Mouse (Mus musculus): ENCODE data around the gene Ciapin1.

Gene Ciapin1

DNA sequence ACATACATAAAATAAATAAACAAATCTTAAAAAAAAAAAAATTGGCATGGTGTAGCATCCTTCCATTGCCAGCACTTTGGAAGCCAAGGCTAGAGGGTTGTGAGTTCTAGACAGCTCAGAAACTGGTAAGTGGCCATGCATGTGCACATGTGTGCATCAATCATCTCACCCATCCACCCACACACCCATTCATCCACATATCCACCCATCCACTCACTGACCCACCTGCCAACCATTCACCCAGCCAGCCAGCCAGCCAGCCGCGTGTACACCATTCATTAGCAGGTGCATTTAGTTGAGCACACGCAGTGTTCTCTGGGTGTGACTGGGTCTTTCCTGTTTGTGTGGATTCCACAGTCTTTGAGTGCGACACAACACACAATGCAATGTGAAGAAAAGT lies 32.3 kb downstream of the Ciapin1 start:
- in situ Hi-C loops (cut with MboI) = no loop called here

DNA sequence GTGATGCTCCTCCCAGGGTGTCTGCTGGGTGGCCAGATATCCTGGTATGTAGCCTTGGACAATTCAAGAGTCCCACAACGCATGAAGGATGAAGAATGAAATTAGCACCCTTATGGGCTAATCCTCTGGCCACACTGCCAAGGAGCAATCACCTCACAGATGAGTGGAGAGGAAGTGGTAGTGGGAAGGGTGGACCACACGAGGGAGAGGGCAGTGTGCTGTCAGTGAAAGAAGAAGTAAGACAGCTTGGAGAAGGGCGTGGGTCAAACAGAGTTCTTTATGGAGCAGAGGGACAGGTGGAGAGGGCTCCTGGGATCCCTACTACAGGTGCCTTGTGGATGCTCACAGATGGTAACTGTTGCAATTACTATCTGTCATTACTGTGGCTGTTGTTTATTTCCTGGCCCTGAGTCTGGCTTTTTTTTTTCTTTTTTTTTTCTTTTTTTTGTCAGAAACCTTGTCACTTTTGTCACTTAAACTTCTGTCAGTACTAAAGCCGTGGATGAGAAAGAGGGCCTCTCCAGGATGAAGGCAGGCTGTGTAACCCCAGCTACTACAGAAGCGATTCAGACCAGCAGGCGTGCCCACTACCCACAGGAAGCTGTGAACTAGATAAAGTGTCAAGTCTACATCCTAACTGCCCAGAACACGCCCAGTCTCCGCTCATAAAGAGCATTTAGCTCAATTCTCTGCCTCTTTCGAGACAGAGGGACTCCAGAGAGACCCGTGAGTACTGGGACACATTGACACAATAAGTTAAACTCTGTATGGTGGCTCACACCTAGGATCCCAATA lies 33.4 kb downstream of the Ciapin1 start:
- in situ Hi-C loops (cut with MboI) = no loop called here

DNA sequence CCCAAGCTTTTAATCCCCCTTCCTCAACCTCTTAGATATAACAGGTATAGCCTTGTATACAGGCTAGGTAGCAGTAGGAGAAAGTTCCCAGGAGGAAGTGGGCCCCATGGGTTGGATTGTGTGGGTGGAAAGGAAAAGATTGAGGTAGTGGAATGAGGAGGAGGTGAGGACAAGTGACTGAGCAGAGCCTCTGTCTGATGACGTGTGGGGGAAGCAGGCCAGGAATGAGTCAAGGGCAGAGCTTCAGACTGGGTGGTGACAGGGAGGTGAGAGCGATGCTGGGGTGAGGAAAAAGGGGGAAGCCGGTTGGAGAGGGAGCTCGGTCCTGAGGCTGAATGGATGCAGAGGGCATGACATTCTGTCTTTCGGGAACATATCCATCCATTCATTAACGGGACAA lies 34.6 kb downstream of the Ciapin1 start:
- in situ Hi-C loops (cut with MboI) = no loop called here

DNA sequence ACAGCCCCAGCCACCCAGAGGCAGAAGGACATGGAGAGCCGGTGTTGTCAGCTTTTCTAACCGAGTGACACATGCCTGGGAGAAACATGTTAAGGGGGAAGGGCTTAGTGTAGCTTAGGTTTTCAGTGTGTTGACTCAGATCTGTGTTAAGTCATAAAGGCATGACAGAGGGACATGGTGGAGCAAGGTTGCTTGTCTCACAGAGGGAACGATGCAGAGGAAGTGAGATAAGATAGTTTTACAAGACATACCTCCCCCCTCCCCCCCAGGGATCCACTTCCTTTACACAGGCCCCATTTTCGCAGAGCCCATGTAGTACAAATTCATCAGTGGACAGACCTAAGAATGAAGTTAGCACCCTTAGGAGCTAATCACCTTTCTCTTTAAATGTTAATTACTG lies 35.8 kb downstream of the Ciapin1 start:
- in situ Hi-C loops (cut with MboI) = no loop called here

DNA sequence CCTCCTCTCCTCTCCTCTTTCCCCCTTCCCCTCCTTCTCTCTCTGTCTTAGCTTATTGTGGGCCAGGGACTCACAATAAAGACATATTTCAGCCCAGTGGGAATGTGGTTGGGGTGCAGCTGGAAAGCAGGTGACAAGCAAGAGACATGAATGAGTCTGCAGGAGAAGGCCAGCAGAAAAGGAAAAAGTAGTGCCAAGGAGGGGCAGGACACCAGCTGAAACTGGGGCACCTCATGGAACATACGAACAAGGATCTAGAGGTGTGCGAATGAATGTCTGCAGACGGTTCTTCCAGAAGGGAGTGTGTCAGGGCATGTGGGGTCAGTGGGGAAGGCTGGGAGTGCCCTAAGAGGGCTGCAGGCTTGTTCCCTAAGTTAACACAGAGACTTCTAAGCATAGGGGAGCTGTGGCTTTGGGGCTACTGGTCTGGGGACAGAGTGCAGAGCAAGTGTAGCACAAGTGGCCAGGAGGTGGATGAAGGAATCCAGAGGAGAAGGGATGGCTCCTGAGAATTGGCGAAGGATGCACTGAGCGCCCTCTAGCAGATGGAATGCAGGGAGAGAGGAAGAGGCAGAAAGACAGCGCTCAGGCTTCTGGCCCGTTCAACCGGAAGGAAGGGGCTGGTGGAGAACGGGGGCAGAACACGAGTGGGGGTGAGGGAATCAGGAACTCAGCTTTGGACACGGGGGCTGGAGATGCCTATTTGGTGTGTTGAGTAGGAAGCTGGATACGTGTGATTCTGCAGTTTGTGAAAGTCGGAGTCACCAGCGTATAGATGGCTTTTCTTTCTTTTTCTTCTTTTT lies 36.7 kb downstream of the Ciapin1 start:
- in situ Hi-C loops (cut with MboI) = no loop called here

DNA sequence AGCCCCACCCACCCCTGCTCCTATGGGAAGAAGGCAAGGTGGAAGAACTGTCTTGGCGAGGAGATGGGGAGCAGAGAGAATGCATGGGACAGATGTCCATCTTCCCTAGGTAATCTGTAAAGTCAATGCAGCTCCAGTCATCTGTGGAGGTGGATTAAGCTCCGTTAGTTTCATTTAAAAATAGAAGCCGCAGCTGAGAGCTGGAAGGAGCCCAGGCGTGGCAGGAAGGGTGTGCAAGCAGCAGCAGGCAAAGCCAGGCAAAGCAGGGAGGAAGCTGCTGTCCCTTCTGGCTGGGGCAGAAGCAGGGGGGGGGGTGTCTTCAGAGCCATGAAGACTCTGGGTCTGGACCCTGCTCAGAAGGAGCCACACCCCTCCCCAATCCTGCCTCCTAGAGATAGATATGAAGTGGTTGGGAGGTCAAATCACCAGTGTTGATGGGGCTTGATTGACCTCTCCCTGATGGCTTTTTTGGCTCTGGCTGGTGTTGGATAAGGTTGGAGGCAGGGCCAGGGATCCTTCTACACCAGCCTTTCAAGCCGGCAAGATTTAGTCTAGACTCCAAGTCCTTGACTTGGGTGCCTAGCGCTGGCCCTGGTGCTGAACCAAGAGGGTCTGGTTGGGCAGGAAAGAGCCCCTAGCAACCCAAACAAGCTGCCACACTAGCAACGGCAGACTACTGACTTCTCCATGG lies 37.7 kb downstream of the Ciapin1 start:
- in situ Hi-C loops (cut with MboI) = no loop called here

DNA sequence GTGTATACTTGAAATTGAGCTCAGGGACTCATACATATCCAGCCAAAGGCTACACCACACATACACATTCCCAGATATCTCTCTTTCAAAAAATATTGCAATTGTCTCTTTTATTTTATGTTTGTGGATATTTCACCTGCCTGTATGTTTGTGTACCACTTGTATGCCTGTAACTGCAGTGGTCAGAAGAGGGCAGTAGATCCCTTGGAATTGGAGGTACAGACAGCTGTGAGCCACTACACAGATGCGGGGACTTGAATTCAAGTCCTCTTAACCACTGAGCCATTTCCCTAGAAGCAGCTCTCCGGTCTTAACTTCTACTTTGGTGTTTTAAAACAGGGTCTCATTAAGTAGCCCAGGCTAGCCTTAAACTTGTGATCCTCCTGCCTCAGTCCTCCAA lies 43.4 kb downstream of the Ciapin1 start:
- in situ Hi-C loops (cut with MboI) = no loop called here

DNA sequence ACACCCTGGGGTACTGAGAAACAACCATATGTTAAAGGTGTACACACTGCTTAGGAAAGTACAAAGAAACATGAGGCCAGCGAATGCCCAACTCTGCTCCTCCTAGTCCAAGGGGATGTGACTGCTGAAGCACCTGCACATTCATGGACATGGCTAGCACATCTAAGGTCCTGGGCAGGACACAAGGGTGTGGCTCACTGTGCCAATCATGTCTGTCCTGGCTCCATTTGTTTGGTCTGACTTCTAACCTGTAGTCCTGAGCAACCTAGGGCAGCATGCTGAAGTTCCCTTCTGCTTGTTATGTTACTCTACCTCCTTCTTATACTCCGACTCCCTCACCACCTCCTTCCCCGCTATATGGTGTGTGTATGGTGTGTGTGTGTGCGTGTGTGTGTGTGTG lies 43.8 kb downstream of the Ciapin1 start:
- in situ Hi-C loops (cut with MboI) = no loop called here

DNA sequence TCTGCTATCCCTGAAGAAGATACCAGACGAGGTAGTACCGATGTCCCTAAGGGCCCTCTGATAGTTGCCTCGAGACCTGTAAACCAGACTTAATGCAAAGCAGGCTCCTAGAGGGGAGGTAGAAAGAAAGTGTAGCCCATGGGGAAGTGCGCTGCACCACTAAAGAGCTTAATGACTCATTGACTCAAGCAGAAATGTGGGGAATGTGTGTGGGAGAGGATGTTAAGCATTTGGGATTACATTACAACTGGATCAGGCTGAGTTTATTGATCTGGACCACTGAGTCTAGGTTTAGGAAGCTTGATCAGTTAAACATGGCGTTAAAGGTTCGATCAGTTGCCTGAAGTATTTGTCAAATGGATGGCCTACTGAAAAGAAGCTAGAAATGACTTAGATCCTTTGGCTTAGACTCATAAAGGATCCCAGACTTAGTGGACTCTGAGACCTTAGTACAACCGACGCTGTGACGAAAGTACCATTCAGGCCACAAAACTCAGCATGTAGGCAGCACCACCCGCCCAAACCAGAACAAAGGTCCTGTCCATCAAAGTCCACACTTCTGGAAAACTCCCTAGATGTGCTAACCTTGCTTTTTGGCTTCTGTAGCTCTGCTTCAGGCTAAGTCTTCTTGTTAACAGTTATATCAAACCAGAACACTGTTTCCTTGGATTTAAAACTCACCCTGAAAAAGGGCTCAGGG lies 48.8 kb downstream of the Ciapin1 start:
- in situ Hi-C loops (cut with MboI) = no loop called here

DNA sequence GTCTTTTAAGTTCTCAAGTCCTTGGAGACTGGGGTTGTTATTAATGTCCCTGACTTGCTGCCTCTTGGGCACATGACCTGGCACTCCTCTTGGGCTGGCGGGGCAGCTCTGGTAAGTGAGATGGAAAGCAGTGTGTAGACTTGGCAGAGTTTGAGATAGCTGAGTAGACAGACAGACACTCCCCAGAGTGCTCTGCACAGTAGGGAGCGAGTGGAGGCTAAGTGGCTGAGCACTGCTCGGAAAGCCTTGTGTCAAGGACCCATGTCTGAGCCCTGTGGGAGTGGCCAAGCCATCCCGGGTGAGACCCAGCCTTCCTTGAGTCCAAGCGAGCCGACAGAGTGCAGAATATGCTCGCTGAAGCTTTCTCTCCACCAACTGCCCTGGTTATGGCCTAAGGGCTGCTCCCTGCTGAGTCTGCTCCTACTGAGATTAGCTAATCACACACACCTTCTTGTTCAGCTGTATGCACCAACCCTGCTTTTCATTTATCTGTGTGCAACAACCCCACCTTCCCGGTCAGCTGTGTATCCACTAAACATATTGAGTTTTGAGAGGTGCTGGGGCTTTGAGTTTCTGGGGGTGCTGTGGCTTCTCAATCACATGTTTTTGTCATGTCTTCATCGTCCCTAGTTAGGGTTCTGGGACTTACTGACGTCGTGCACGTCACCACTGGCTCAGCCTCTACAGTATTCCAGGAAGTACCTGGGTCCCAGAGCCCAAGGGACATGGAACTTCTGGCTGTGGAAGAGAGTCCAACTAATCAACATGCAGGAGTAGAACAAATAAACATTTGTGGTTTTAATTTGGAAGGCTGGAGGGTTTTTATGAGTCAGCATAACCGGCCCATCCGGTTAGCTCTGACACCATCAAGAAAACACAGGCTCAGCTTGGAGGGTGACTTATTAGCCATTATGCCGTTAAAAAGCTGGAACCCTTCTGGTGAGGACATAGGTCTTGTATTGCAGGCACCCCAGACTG lies 50.3 kb downstream of the Ciapin1 start:
- in situ Hi-C loops (cut with MboI) = no loop called here

DNA sequence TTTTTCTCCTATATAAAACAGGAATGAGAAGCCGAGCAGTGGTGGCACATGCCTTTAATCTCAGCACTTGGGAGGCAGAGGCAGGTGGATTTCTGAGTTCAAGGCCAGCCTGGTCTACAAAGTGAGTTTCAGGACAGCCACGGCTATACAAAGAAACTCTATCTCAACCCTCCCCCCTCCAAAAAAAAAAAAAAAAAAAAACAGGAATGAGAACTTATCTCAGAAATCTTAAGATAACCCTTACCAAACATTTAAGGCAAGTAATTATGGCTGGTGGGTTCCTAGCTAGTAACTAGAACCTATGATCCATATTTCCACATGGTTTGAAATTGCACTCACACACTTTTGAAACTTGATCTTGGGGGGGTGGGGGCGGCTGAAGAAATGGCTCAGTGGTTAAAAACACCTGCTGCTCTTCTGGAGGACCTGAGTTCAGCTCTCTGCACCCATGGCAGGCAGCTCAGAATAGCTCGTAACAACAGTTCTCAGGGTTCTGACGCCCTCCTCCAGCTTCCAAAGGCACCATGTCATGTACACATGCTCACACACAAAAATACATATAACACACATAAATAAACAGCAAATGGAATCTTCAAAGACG lies 52.1 kb downstream of the Ciapin1 start:
- in situ Hi-C loops (cut with MboI) = no loop called here

DNA sequence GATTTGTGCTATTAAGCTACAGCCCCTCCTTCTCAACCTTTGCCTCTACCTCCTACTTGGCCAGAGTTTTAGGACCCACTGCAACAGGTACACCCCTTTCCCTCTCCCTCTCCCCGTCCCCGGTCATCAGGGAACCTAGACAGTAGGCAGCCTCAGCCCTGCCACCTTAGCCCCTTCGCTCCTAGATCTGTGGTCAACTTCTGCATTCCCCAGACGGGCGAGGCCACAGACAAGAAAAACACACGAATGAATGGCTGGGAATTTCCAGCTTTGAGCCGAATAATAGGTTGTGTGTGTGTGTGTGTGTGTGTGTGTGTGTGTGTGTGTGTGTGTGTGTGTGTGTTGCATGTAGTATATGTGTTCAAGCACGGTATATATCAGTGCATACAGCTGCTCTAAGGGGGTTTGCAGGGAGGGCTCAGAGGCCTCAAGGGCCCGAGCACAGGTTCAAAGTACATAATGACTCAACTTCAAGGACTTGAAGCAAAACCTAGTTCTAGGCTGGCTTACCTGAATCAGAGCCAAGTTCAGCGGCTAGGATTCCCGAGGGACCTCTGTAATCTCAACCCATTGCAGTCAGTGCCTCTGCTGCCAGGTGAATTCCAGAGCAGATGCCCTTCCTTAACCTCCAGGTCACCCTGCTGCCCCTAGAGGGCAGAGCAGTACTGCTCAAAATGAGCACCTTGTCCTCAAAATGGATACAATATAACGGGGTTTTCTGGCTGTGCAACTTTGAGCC lies 52.7 kb downstream of the Ciapin1 start:
- in situ Hi-C loops (cut with MboI) = no loop called here

DNA sequence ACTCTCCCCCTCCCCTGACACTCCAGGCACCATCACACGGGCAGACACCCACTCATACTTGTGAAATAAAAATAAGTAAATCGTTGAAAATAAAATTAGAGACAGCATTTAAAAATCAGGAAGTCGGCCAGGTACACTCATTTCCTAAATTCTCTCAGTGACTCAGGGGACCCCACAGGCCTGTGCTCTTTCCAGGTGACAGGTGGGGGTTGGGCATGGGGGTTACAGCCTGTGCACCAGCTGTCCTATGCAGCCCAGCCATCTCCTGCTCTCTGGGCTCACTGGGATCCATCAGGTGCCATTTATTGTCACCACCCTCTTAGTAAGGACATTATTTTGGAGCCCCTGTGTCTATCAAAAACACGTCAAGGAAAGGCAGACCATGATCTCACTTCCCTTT lies 54.3 kb downstream of the Ciapin1 start:
- in situ Hi-C loops (cut with MboI) = no loop called here

DNA sequence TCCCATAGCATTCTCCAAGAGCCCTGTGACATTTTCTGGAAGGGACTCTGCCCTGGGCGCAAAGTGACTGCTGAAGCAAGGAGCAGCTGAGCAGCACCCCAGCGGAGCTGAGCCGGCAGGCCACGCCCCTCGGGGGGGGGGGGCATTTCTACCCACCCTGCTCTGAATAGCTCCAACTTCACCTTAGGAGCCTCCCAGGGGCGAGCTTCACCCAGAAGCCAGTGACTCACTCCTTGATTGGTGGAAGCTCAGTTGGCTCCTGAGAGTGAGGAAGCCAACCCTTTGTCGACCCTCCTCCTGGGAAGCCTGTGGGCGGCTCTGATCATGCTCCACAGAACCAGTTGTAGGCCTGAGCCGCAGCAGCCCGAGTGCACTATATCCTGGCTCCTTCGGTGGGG lies 56.3 kb downstream of the Ciapin1 start:
- in situ Hi-C loops (cut with MboI) = no loop called here

DNA sequence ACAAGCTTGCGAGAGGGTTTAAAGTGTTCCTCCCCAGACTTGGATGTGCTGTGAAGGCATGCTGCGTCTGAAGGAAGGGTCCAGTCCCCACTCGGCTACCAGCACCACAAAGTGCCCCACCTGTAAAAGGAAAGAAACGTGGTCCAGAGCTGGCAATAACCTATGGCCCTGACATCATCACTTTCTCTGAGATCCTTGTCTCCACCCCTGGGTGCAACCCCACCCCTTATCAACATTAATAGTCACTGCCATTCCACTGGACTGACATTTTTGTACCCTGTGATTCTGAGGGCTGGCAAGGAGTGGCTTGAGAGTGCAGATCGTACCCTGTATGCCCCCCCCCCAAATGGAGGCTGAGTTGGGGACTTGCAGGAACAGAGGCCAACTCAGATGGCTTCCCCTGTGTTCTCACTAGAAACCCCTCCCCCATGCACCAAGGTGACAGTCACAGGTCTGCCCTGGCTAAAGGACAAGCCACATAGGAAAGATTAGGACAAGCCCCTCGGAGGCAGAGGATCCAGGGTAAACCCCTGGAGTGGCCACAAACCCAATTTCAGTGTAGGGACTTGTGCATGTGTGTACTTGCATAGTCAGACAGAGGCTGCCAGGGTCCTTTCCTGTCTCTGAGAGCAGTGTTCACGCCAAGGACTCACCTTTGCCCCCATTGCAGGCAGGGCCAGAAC lies 56.9 kb downstream of the Ciapin1 start:
- in situ Hi-C loops (cut with MboI) = no loop called here

DNA sequence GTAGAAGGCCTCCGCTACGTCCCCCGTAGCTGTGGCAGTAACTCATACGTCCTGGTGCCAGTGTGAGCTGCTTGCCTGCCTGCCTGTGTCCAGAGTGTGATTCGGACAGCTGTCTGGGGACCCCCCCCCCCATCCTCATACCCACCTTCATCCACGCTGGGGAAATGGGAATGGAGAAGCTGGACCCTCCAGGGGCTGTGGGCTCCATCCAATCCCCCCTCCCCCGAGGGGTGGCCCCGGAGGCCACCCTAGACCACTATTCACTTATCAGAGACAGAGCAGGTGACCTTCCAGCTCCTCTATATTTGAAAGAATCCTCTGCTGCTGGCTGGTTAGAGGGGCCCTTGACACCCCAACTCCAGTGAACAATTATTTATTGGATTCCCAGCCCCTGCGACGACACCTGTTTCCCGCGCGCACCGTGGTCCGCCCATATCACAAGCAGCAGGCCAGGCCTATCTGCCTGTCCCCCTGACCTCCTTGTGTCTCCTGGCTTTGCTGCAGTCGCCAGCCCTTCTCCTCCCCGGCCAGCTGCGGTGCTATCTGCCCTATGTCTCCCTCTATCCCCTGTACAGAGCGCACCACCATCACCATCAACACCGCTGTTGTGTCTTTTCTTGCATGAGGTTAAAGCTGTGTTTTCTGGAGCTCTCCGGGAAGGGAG lies 57.5 kb downstream of the Ciapin1 start:
- in situ Hi-C loops (cut with MboI) = no loop called here

DNA sequence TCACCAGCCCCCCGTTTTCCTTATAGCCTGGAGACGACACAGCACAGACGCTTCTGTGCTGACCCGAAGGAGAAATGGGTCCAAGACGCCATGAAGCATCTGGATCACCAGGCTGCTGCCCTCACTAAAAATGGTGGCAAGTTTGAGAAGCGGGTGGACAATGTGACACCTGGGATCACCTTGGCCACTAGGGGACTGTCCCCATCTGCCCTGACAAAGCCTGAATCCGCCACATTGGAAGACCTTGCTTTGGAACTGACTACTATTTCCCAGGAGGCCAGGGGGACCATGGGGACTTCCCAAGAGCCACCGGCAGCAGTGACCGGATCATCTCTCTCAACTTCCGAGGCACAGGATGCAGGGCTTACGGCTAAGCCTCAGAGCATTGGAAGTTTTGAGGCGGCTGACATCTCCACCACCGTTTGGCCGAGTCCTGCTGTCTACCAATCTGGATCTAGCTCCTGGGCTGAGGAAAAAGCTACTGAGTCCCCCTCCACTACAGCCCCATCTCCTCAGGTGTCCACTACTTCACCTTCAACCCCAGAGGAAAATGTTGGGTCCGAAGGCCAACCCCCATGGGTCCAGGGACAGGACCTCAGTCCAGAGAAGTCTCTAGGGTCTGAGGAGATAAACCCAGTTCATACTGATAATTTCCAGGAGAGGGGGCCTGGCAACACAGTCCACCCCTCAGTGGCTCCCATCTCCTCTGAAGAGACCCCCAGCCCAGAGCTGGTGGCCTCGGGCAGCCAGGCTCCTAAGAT lies 58.4 kb downstream of the Ciapin1 start:
- in situ Hi-C loops (cut with MboI) = no loop called here
